Mouse (Mus musculus): Measurements from ENCODE around the gene Vopp1. TPM values are rescaled to one million over a fixed set of nuclear protein-coding genes. Genes with fewer than 3 reads are reported as not detected.

The Vopp1 gene
- polyA plus RNA-seq, 1 experiment: 7.6 TPM

DNA sequence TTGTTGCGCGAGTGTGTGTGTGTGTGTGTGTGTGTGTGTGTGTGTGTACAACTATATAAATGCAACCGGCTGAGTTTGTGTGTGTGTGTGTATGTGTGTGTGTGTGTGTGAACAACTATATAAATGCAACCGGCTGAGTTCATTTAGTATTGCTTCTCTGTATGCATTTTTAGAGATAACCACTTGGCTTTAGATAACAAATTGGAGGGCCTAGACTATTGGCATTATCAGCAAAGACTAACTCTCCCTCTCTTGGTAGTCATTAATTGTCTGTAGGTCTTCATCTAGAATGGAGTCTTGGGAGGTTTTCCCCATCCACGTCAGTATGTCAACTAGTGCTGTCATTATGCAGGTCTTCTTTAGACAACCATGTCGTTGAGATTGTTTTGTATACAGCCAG is 37.6 kb downstream of the Vopp1 start:
- H3K27me3 ChIP-seq (replicated peaks): no peaks in the 10 kb centered on the region
- TF ChIP-seq FLI1 (IDR thresholded peaks at IDR 0.05; ENCODE audit: low read length) (no peak), GATA1 (IDR thresholded peaks at IDR 0.05; ENCODE audit: borderline replicate concordance, low read length) (no peak)
- peaks cover 26% of the 10 kb centered on the region for H3K4me1 ChIP-seq
- no peak overlapping the region for H3K4me3 ChIP-seq (replicated peaks)
- H3K36me3 ChIP-seq (replicated peaks; ENCODE audit: low read length): peaks cover 80% of the 10 kb centered on the region
- no peaks in the 10 kb centered on the region for H3K9me3 ChIP-seq

- Histone ChIP-seq H3K36me3 (replicated peaks; ENCODE audit: low read length) (peaks cover 86% of the 10 kb centered on the region), H3K4me1 (peaks cover 10% of the 10 kb centered on the region), H3K27me3 (replicated peaks) (no peaks in the 10 kb centered on the region), H3K4me3 (replicated peaks) (no peak overlapping the region), H3K9me3 (no peaks in the 10 kb centered on the region)
- no peak for TF ChIP-seq GATA1 (IDR thresholded peaks at IDR 0.05; ENCODE audit: borderline replicate concordance, low read length)
- no peak for TF ChIP-seq FLI1 (IDR thresholded peaks at IDR 0.05; ENCODE audit: low read length)
Measured at GRCm38 (mm10) chr6:57784251-57784650, 40.7 kb downstream of the Vopp1 start.

DNA sequence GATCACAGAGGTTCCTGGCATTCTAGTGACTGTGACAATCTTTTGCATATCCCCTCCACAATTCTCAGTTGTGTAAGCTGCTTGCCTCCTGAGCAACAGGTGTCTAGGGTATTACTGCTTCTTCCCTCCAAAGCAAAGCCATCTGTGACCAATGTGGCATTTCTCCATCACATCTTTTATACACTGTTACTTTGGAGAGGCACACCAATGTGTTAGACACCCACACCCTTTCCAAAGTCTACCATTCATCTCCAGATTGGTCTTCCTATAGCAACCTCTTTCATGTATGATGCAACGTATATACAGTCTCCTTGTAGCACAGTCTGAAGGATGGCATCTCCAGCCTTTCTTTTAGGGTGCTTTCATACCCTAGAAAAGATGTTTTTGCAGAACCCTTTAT is 42.3 kb downstream of the Vopp1 start:
- H3K4me3 ChIP-seq (replicated peaks): no peak overlapping the region
- peaks cover 86% of the 10 kb centered on the region for H3K36me3 ChIP-seq (replicated peaks; ENCODE audit: low read length)
- no peak for TF ChIP-seq GATA1 (IDR thresholded peaks at IDR 0.05; ENCODE audit: borderline replicate concordance, low read length)
- no peak for TF ChIP-seq FLI1 (IDR thresholded peaks at IDR 0.05; ENCODE audit: low read length)
- H3K4me1 ChIP-seq: peaks cover 10% of the 10 kb centered on the region
- no peaks in the 10 kb centered on the region for H3K27me3 ChIP-seq (replicated peaks)
- no peaks in the 10 kb centered on the region for H3K9me3 ChIP-seq

- TF ChIP-seq FLI1 (IDR thresholded peaks at IDR 0.05; ENCODE audit: low read length): no peak
- TF ChIP-seq GATA1 (IDR thresholded peaks at IDR 0.05; ENCODE audit: borderline replicate concordance, low read length): no peak
- peaks cover 6% of the 10 kb centered on the region; the same call in 1 of the 2 replicates for H3K9me3 ChIP-seq
- H3K4me1 ChIP-seq: peaks cover 10% of the 10 kb centered on the region
- H3K36me3 ChIP-seq (replicated peaks; ENCODE audit: low read length): peaks cover 87% of the 10 kb centered on the region
- H3K4me3 ChIP-seq (replicated peaks): no peak overlapping the region
- H3K27me3 ChIP-seq (replicated peaks): no peaks in the 10 kb centered on the region
Measured at GRCm38 (mm10) chr6:57780359-57780758, 44.6 kb downstream of the Vopp1 start.

DNA sequence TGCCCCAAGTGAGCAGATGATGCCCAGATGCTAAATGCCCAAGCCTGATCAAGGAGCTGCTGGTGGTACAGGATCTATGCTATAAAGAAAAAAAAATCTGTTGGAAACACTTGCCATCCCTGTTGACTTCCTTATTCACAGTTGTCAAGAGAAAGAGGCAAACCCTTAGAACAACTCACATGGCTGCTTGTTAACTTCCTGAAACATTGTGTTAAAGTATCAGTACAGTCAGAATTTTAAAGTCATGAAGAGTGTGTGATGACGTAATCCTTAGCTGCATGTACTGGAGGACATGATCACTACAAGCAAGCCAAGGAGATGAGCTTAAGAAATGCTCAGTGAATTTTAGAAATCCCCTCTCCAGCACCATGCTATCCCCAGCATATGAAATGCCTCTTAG is 51.2 kb downstream of the Vopp1 start:
- no peak overlapping the region for H3K4me3 ChIP-seq (replicated peaks)
- no peaks in the 10 kb centered on the region for H3K27me3 ChIP-seq (replicated peaks)
- peaks cover 36% of the 10 kb centered on the region for H3K4me1 ChIP-seq
- H3K9me3 ChIP-seq: peaks cover 6% of the 10 kb centered on the region; the same call in 1 of the 2 replicates
- TF ChIP-seq FLI1 (IDR thresholded peaks at IDR 0.05; ENCODE audit: low read length): no peak
- no peak for TF ChIP-seq GATA1 (IDR thresholded peaks at IDR 0.05; ENCODE audit: borderline replicate concordance, low read length)
- H3K36me3 ChIP-seq (replicated peaks; ENCODE audit: low read length): peaks cover 94% of the 10 kb centered on the region

GRCm38 (mm10) chr6:57770467-57771190 is 54.3 kb downstream of the Vopp1 start:
- H3K27me3 ChIP-seq (replicated peaks): no peaks in the 10 kb centered on the region
- H3K36me3 ChIP-seq (replicated peaks; ENCODE audit: low read length): peaks cover 85% of the 10 kb centered on the region
- no peaks in the 10 kb centered on the region for H3K9me3 ChIP-seq
- peaks cover 68% of the 10 kb centered on the region for H3K4me1 ChIP-seq
- H3K4me3 ChIP-seq (replicated peaks): no peak overlapping the region
- TF ChIP-seq FLI1 (IDR thresholded peaks at IDR 0.05; ENCODE audit: low read length) (no peak), GATA1 (IDR thresholded peaks at IDR 0.05; ENCODE audit: borderline replicate concordance, low read length) (no peak)

- H3K27me3 ChIP-seq (replicated peaks): no peaks in the 10 kb centered on the region
- H3K9me3 ChIP-seq: no peaks in the 10 kb centered on the region
- TF ChIP-seq GATA1 (IDR thresholded peaks at IDR 0.05; ENCODE audit: borderline replicate concordance, low read length) (no peak), FLI1 (IDR thresholded peaks at IDR 0.05; ENCODE audit: low read length) (no peak)
- no peak overlapping the region for H3K4me3 ChIP-seq (replicated peaks)
- peaks cover 81% of the 10 kb centered on the region for H3K4me1 ChIP-seq
- H3K36me3 ChIP-seq (replicated peaks; ENCODE audit: low read length): peaks cover 85% of the 10 kb centered on the region
Measured at GRCm38 (mm10) chr6:57768948-57769525, 55.9 kb downstream of the Vopp1 start.

GRCm38 (mm10) chr6:57767112-57767868 is 57.7 kb downstream of the Vopp1 start:
- Histone ChIP-seq H3K4me3 (replicated peaks) (no peak overlapping the region), H3K36me3 (replicated peaks; ENCODE audit: low read length) (peaks cover 84% of the 10 kb centered on the region), H3K4me1 (peaks cover 86% of the 10 kb centered on the region), H3K27me3 (replicated peaks) (no peaks in the 10 kb centered on the region), H3K9me3 (no peaks in the 10 kb centered on the region)
- TF ChIP-seq GATA1 (IDR thresholded peaks at IDR 0.05; ENCODE audit: borderline replicate concordance, low read length) (no peak), FLI1 (IDR thresholded peaks at IDR 0.05; ENCODE audit: low read length) (no peak)

GRCm38 (mm10) chr6:57766287-57766686 is 58.7 kb downstream of the Vopp1 start:
- no peaks in the 10 kb centered on the region for H3K27me3 ChIP-seq (replicated peaks)
- H3K4me3 ChIP-seq (replicated peaks): no peak overlapping the region
- H3K36me3 ChIP-seq (replicated peaks; ENCODE audit: low read length): peaks cover 85% of the 10 kb centered on the region
- no peaks in the 10 kb centered on the region for H3K9me3 ChIP-seq
- TF ChIP-seq FLI1 (IDR thresholded peaks at IDR 0.05; ENCODE audit: low read length): no peak
- TF ChIP-seq GATA1 (IDR thresholded peaks at IDR 0.05; ENCODE audit: borderline replicate concordance, low read length): no peak
- H3K4me1 ChIP-seq: peaks cover 88% of the 10 kb centered on the region
